Mouse (Mus musculus) olfactory bulb, adult 2 months (tissue): ENCODE results near the gene D11Wsu47e. TPM values are rescaled to one million over a fixed set of nuclear protein-coding genes. Genes with fewer than 3 reads are reported as not detected.

Experiments used
- H3K27ac ChIP-seq: fragments of 200-500 bp; 2 replicates; pipeline ENCODE4 v1.5.1; 2012; ENCODE audit warnings: low read depth, low read length; ENCODE audit not compliant: insufficient read depth
- H3K4me1 ChIP-seq: fragments of 200-500 bp; 2 replicates; pipeline ENCODE4 v1.6.1; 2012; ENCODE audit warnings: low read length; ENCODE audit not compliant: control insufficient read depth, insufficient read depth
- H3K4me3 ChIP-seq: fragments of 200-500 bp; 2 replicates; pipeline ENCODE4 v1.5.1; 2012; ENCODE audit warnings: mild to moderate bottlenecking, low read depth, low read length, moderate library complexity; ENCODE audit not compliant: insufficient read depth
- CTCF ChIP-seq: fragments of 200-500 bp; IDR thresholded peaks from 2 replicates; pipeline ENCODE4 v1.5.1; 2012; ENCODE audit warnings: low read depth, mild to moderate bottlenecking, low read length, moderate library complexity; ENCODE audit not compliant: insufficient read depth
- POLR2A ChIP-seq: fragments of 200-500 bp; IDR thresholded peaks from 2 replicates; pipeline ENCODE4 v1.6.1; 2012; ENCODE audit warnings: mild to moderate bottlenecking, low read depth, low read length, moderate library complexity; ENCODE audit not compliant: insufficient read depth
- WGBS: fragments of 180-500 bp; shearing (Covaris S2); methylation state at CpG from one replicate; pipeline ENCODE4 v1.1.7; 2018; 5-methylcytosine and 5-hydroxymethylcytosine counted together
- polyA plus RNA-seq: library from polyadenylated mRNA; stranded (reverse); fragments of >200 nt; gene quantifications from 2 replicates; pipeline ENCODE4 v1.2.4, GENCODE M21; 2012; ENCODE audit warnings: low replicate concordance; ENCODE audit not compliant: missing spikeins, insufficient read depth, insufficient read length

Gene D11Wsu47e
- polyA plus RNA-seq, 1 experiment, result not detected

- no peak overlapping the region for H3K27ac ChIP-seq
- TF ChIP-seq CTCF (no peak), POLR2A (no peak)
- 87% methylated on average over 11 of the region's 11 CpGs for WGBS
- no peak overlapping the region for H3K4me3 ChIP-seq
- H3K4me1 ChIP-seq, result peaks cover 16% of the 10 kb centered on the region
Observed at GRCm38 (mm10) chr11:113736848-113737552, 52.8 kb downstream of the D11Wsu47e start.

- Histone ChIP-seq H3K4me1 (peaks cover 13% of the 10 kb centered on the region), H3K4me3 (no peak overlapping the region), H3K27ac (no peak overlapping the region)
- no peak for TF ChIP-seq POLR2A
- no peak for TF ChIP-seq CTCF
- 82% methylated on average over 3 of the region's 3 CpGs for WGBS
Observed at GRCm38 (mm10) chr11:113737553-113737854, 53.3 kb downstream of the D11Wsu47e start.

GRCm38 (mm10) chr11:113737912-113738311 is 53.7 kb downstream of the D11Wsu47e start:
- Histone ChIP-seq H3K4me3 (no peak overlapping the region), H3K4me1 (peaks cover 13% of the 10 kb centered on the region), H3K27ac (no peak overlapping the region)
- WGBS, result 82% methylated on average over 8 of the region's 8 CpGs
- TF ChIP-seq POLR2A (no peak), CTCF (no peak)

GRCm38 (mm10) chr11:113739213-113739612 is 55.0 kb downstream of the D11Wsu47e start:
- Histone ChIP-seq H3K27ac (no peak overlapping the region), H3K4me3 (no peak overlapping the region), H3K4me1 (peaks cover 5% of the 10 kb centered on the region; the same call in 1 of the 2 replicates)
- TF ChIP-seq CTCF (no peak), POLR2A (no peak)
- WGBS, result 70% methylated on average over 8 of the region's 8 CpGs

- Histone ChIP-seq H3K4me1 (peaks cover 4% of the 10 kb centered on the region; the same call in 1 of the 2 replicates), H3K4me3 (no peak overlapping the region), H3K27ac (no peak overlapping the region)
- 83% methylated on average over 7 of the region's 7 CpGs for WGBS
- TF ChIP-seq POLR2A (no peak), CTCF (no peak)
Observed at GRCm38 (mm10) chr11:113740100-113740499, 55.9 kb downstream of the D11Wsu47e start.

GRCm38 (mm10) chr11:113742998-113743397 is 58.8 kb downstream of the D11Wsu47e start:
- H3K4me3 ChIP-seq, result no peak overlapping the region
- TF ChIP-seq POLR2A (no peak), CTCF (no peak)
- H3K27ac ChIP-seq, result no peak overlapping the region
- WGBS, result 97% methylated on average over 1 of the region's 1 CpGs
- H3K4me1 ChIP-seq, result peaks cover 8% of the 10 kb centered on the region; the same call in 1 of the 2 replicates

Other genes with a start within 250 kb of the D11Wsu47e start
- not detected in 2 replicates for gene Sstr2, start 65.1 kb upstream of the D11Wsu47e start, polyA plus RNA-seq
- not detected in 2 replicates for gene Cog1, start 35.2 kb upstream of the D11Wsu47e start, polyA plus RNA-seq
- gene Slc39a11, start 34.3 kb upstream of the D11Wsu47e start, polyA plus RNA-seq, result not detected in 2 replicates
- not detected in 2 replicates for gene Fam104a, start 257 bp upstream of the D11Wsu47e start, polyA plus RNA-seq
- not detected in 2 replicates for gene Cpsf4l, start 25.6 kb downstream of the D11Wsu47e start, polyA plus RNA-seq
- not detected in 2 replicates for gene Cdc42ep4, start 67.5 kb downstream of the D11Wsu47e start, polyA plus RNA-seq